Mouse (Mus musculus) bone marrow macrophage, adult 2 months (primary cell): ENCODE results near the gene Cs.

Experiments used
- CTCF ChIP-seq: IDR thresholded peaks from 2 replicates; pipeline ENCODE4 v1.5.1; 2012; ENCODE audit warnings: low read depth, mild to moderate bottlenecking, low read length, moderate library complexity
- POLR2A ChIP-seq: IDR thresholded peaks from 2 replicates; pipeline ENCODE4 v1.6.1; 2012; ENCODE audit warnings: mild to moderate bottlenecking, low read depth, low read length, borderline replicate concordance

DNA sequence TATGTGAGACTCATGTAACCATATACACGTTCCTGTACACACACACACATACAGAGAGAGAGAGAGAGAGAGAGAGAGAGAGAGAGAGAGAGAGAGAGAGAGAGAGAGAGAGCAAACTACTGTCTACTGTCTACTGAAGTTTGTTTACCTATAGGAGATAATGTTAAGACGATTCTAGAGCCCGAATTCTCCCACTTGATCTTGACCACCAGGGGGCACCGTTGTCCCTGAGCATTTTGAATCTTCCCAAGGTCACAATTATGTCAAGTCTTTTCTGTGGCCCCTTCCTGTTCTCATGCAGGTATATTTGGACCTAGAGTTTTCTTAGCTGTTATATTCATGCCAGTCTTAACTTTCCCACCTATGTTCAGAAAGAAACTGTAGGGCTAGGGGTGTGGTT, 2.0 kb upstream of the Cs start:
- TF ChIP-seq CTCF: no peak
- TF ChIP-seq POLR2A: no peak
